Comparison of ENCODE assay signal across 9 mouse cellular contexts in genomic region chr11:113297765-113298164, GRCm38 (mm10).
DNase-seq lines count a peak whose midpoint lies in the region; ATAC-seq and TF ChIP-seq lines count a peak whose summit lies in the region.
"Had no signal": no experiment of that assay in that cellular context is flagged by ENCODE, and none has a peak within 500 bp of the region (broad histone marks: within the 10 kb centered on the region; RNA-seq: fewer than 3 reads in every experiment).

No protein-coding gene starts in this region.

- 14% methylated on average over 2 of the region's 2 CpGs for WGBS in kidney, embryonic 16.5 days
- 23% methylated on average over 2 of the region's 2 CpGs for WGBS in liver, embryonic 11.5 days

- no peak overlapping the region for H3K27ac ChIP-seq in gastrocnemius, adult 2 months
- no peak overlapping the region for H3K27ac ChIP-seq in kidney, embryonic 16.5 days (ENCODE audit: low read length)
- no peak overlapping the region for H3K27ac ChIP-seq in liver, embryonic 11.5 days (ENCODE audit: low read depth, low read length)
- H3K27ac ChIP-seq: heart, embryonic 15.5 days had no signal

- H3K79me2 ChIP-seq in C2C12 (ENCODE audit: control insufficient read depth, insufficient read depth): no peaks in the 10 kb centered on the region

- no peaks in the 10 kb centered on the region for H3K9me3 ChIP-seq in kidney, embryonic 16.5 days (ENCODE audit: low read length)
- H3K9me3 ChIP-seq in liver, embryonic 11.5 days (ENCODE audit: control insufficient read depth, low read length): no peaks in the 10 kb centered on the region
- H3K9me3 ChIP-seq: heart, embryonic 15.5 days had no signal

- DNase-seq in cerebellum, postnatal 36 days: peak; percentile 78 to 81
- peak; percentile 70 for DNase-seq in gastrocnemius, adult 2 months
- peak; percentile 56 for DNase-seq in liver, embryonic 11.5 days (ENCODE audit: low spot score)
- peak; percentile 58 for DNase-seq in ovary, postnatal 10 days (ENCODE audit: low spot score)
- DNase-seq in thymus, postnatal 0 days (ENCODE audit: low spot score): peak; percentile 75

- peak; percentile 91 for TF ChIP-seq CTCF in C2C12 (IDR thresholded peaks at IDR 0.05; ENCODE audit: control insufficient read depth, insufficient read depth, insufficient read length)
- peak; percentile 99 for TF ChIP-seq CTCF in gastrocnemius, adult 2 months (IDR thresholded peaks at IDR 0.05)

- H3ac ChIP-seq in C2C12 (ENCODE audit: control insufficient read depth, insufficient read length, low read depth): no peak overlapping the region

- no peaks in the 10 kb centered on the region for H3K27me3 ChIP-seq in C2C12 (ENCODE audit: control insufficient read depth, insufficient read depth, insufficient read length)
- H3K27me3 ChIP-seq in kidney, embryonic 16.5 days (ENCODE audit: insufficient read depth, low read length): no peaks in the 10 kb centered on the region
- H3K27me3 ChIP-seq in liver, embryonic 11.5 days (replicated peaks; ENCODE audit: control insufficient read depth, insufficient read depth, low read length): no peaks in the 10 kb centered on the region
- H3K27me3 ChIP-seq: heart, embryonic 15.5 days had no signal

- H3K4me2 ChIP-seq in kidney, embryonic 16.5 days (replicated peaks; ENCODE audit: low read depth, low read length): no peak overlapping the region
- H3K4me2 ChIP-seq in liver, embryonic 11.5 days: no peak overlapping the region
- H3K4me2 ChIP-seq: heart, embryonic 15.5 days had no signal

- H3K79me3 ChIP-seq in C2C12 (ENCODE audit: low read depth): no peaks in the 10 kb centered on the region

- no peak overlapping the region for H3K4me3 ChIP-seq in C2C12 (ENCODE audit: insufficient read depth, poor library complexity, severe bottlenecking)
- no peak overlapping the region for H3K4me3 ChIP-seq in gastrocnemius, adult 2 months
- H3K4me3 ChIP-seq in kidney, embryonic 16.5 days (ENCODE audit: low read length): no peak overlapping the region
- no peak overlapping the region for H3K4me3 ChIP-seq in liver, embryonic 11.5 days (ENCODE audit: low read depth, low read length)
- H3K4me3 ChIP-seq: heart, embryonic 15.5 days had no signal

- H3K4me1 ChIP-seq in kidney, embryonic 16.5 days (ENCODE audit: insufficient read depth, low read length): peaks cover 8% of the 10 kb centered on the region; the same call in 1 of the 2 replicates
- H3K4me1 ChIP-seq in liver, embryonic 11.5 days (replicated peaks; ENCODE audit: control insufficient read depth, insufficient read depth, low read length): no peaks in the 10 kb centered on the region
- H3K4me1 ChIP-seq: heart, embryonic 15.5 days had no signal

- intact Hi-C loops in gastrocnemius, adult 2 months (cut with DNase I): loop anchor here (2.0 to 10.0 kb wide), 4 partner anchors 115 to 517 kb away; no protein-coding TSS in a partner anchor

- ATAC-seq in activated CD4-positive, CD25-positive, alpha-beta regulatory T cell, adult 4 months: peak; percentile 52
- 0 out of 2 replicates have a peak, but pooled peaks have one; percentile 41 for ATAC-seq in kidney, embryonic 16.5 days (ENCODE audit: low FRiP score, low TSS enrichment)
- ATAC-seq in liver, embryonic 11.5 days (replicated peaks; ENCODE audit: low FRiP score): no peak

- no peaks in the 10 kb centered on the region for H3K36me3 ChIP-seq in C2C12 (ENCODE audit: control insufficient read depth, insufficient read depth)
- H3K36me3 ChIP-seq in kidney, embryonic 16.5 days (ENCODE audit: insufficient read depth, low read length): no peaks in the 10 kb centered on the region
- H3K36me3 ChIP-seq in liver, embryonic 11.5 days (ENCODE audit: control insufficient read depth, insufficient read depth, low read length): no peaks in the 10 kb centered on the region
- H3K36me3 ChIP-seq: heart, embryonic 15.5 days had no signal

- no peak overlapping the region for H3K9ac ChIP-seq in kidney, embryonic 16.5 days (replicated peaks; ENCODE audit: low read length)
- H3K9ac ChIP-seq in liver, embryonic 11.5 days (ENCODE audit: low read depth, low read length): no peak overlapping the region
- H3K9ac ChIP-seq: heart, embryonic 15.5 days had no signal

TF ChIP-seq in C2C12, 6 proteins besides CTCF, POLR2A, EP300 and RAD21:
- no peak for TF ChIP-seq MYOD1 (IDR thresholded peaks at IDR 0.05; ENCODE audit: control insufficient read depth, insufficient read length, low read depth)
- TF ChIP-seq FOSL1 (IDR thresholded peaks at IDR 0.05; ENCODE audit: insufficient read depth, low read length, poor library complexity, severe bottlenecking): no peak
- no peak for TF ChIP-seq USF1 (IDR thresholded peaks at IDR 0.05; ENCODE audit: low read depth)
- no peak for TF ChIP-seq MAX (IDR thresholded peaks at IDR 0.05)
- no peak for TF ChIP-seq MYOG (IDR thresholded peaks at IDR 0.05; ENCODE audit: control insufficient read depth, extremely low read depth, insufficient read length)
- TF ChIP-seq CEBPB (IDR thresholded peaks at IDR 0.05; ENCODE audit: low read depth): no peak
